Mouse (Mus musculus): ENCODE results near the gene Erc2. TPM values are rescaled to one million over a fixed set of nuclear protein-coding genes. Genes with fewer than 3 reads are reported as not detected.

The Erc2 gene
- polyA plus RNA-seq, 1 experiment = 0.90 TPM

GRCm38 (mm10) chr14:27803961-27804360 lies 181.7 kb downstream of the Erc2 start:
- no peak overlapping the region for H3K4me3 ChIP-seq (ENCODE audit: insufficient read depth, poor library complexity, severe bottlenecking)
- peak; percentile 26 for TF ChIP-seq CTCF (IDR thresholded peaks at IDR 0.05; ENCODE audit: control insufficient read depth, insufficient read depth, insufficient read length)
- TF ChIP-seq FOSL1 (IDR thresholded peaks at IDR 0.05; ENCODE audit: insufficient read depth, low read length, poor library complexity, severe bottlenecking) = no peak
- no peak for TF ChIP-seq CEBPB (IDR thresholded peaks at IDR 0.05; ENCODE audit: low read depth)
- TF ChIP-seq MYOG (IDR thresholded peaks at IDR 0.05; ENCODE audit: control insufficient read depth, extremely low read depth, insufficient read length) = no peak
- TF ChIP-seq MAX (IDR thresholded peaks at IDR 0.05) = no peak
- no peaks in the 10 kb centered on the region for H3K79me2 ChIP-seq (ENCODE audit: control insufficient read depth, insufficient read depth)
- no peaks in the 10 kb centered on the region for H3K27me3 ChIP-seq (ENCODE audit: control insufficient read depth, insufficient read depth, insufficient read length)
- H3K36me3 ChIP-seq (ENCODE audit: control insufficient read depth, insufficient read depth) = no peaks in the 10 kb centered on the region
- no peaks in the 10 kb centered on the region for H3K79me3 ChIP-seq (ENCODE audit: low read depth)
- H3ac ChIP-seq (ENCODE audit: control insufficient read depth, insufficient read length, low read depth) = no peak overlapping the region

- no peaks in the 10 kb centered on the region for H3K79me3 ChIP-seq (ENCODE audit: low read depth)
- TF ChIP-seq USF1 (IDR thresholded peaks at IDR 0.05; ENCODE audit: low read depth) (no peak), MYOG (IDR thresholded peaks at IDR 0.05; ENCODE audit: control insufficient read depth, extremely low read depth, insufficient read length) (no peak), MYOD1 (IDR thresholded peaks at IDR 0.05; ENCODE audit: control insufficient read depth, insufficient read length, low read depth) (no peak), MAX (IDR thresholded peaks at IDR 0.05) (no peak), FOSL1 (IDR thresholded peaks at IDR 0.05; ENCODE audit: insufficient read depth, low read length, poor library complexity, severe bottlenecking) (no peak), CTCF (IDR thresholded peaks at IDR 0.05; ENCODE audit: control insufficient read depth, insufficient read depth, insufficient read length) (no peak), CEBPB (IDR thresholded peaks at IDR 0.05; ENCODE audit: low read depth) (no peak)
- no peaks in the 10 kb centered on the region for H3K36me3 ChIP-seq (ENCODE audit: control insufficient read depth, insufficient read depth)
Measured at GRCm38 (mm10) chr14:27805064-27805463, 182.8 kb downstream of the Erc2 start.

GRCm38 (mm10) chr14:27808080-27808479 lies 185.9 kb downstream of the Erc2 start:
- TF ChIP-seq CTCF (IDR thresholded peaks at IDR 0.05; ENCODE audit: control insufficient read depth, insufficient read depth, insufficient read length) (peak; percentile 57), USF1 (IDR thresholded peaks at IDR 0.05; ENCODE audit: low read depth) (no peak)
- Histone ChIP-seq H3K27me3 (ENCODE audit: control insufficient read depth, insufficient read depth, insufficient read length) (no peaks in the 10 kb centered on the region), H3K79me2 (ENCODE audit: control insufficient read depth, insufficient read depth) (no peaks in the 10 kb centered on the region), H3K36me3 (ENCODE audit: control insufficient read depth, insufficient read depth) (no peaks in the 10 kb centered on the region), H3K79me3 (ENCODE audit: low read depth) (no peaks in the 10 kb centered on the region), H3K4me3 (ENCODE audit: insufficient read depth, poor library complexity, severe bottlenecking) (no peak overlapping the region), H3ac (ENCODE audit: control insufficient read depth, insufficient read length, low read depth) (no peak overlapping the region)

More at GRCm38 (mm10) chr14:27805064-27805463, 182.8 kb downstream of the Erc2 start:
- Histone ChIP-seq H3K4me3 (ENCODE audit: insufficient read depth, poor library complexity, severe bottlenecking) (no peak overlapping the region), H3ac (ENCODE audit: control insufficient read depth, insufficient read length, low read depth) (no peak overlapping the region), H3K79me2 (ENCODE audit: control insufficient read depth, insufficient read depth) (no peaks in the 10 kb centered on the region), H3K27me3 (ENCODE audit: control insufficient read depth, insufficient read depth, insufficient read length) (no peaks in the 10 kb centered on the region)

- Histone ChIP-seq H3K4me3 (ENCODE audit: insufficient read depth, poor library complexity, severe bottlenecking) (no peak overlapping the region), H3K27me3 (ENCODE audit: control insufficient read depth, insufficient read depth, insufficient read length) (no peaks in the 10 kb centered on the region)
- TF ChIP-seq USF1 (IDR thresholded peaks at IDR 0.05; ENCODE audit: low read depth) (no peak), CTCF (IDR thresholded peaks at IDR 0.05; ENCODE audit: control insufficient read depth, insufficient read depth, insufficient read length) (no peak), MYOG (IDR thresholded peaks at IDR 0.05; ENCODE audit: control insufficient read depth, extremely low read depth, insufficient read length) (no peak), MYOD1 (IDR thresholded peaks at IDR 0.05; ENCODE audit: control insufficient read depth, insufficient read length, low read depth) (no peak), MAX (IDR thresholded peaks at IDR 0.05) (no peak), CEBPB (IDR thresholded peaks at IDR 0.05; ENCODE audit: low read depth) (no peak), FOSL1 (IDR thresholded peaks at IDR 0.05; ENCODE audit: insufficient read depth, low read length, poor library complexity, severe bottlenecking) (no peak)
Measured at GRCm38 (mm10) chr14:27808523-27809114, 186.4 kb downstream of the Erc2 start.

GRCm38 (mm10) chr14:27810790-27811189 lies 188.6 kb downstream of the Erc2 start:
- no peak for TF ChIP-seq MYOG (IDR thresholded peaks at IDR 0.05; ENCODE audit: control insufficient read depth, extremely low read depth, insufficient read length)
- no peak for TF ChIP-seq CTCF (IDR thresholded peaks at IDR 0.05; ENCODE audit: control insufficient read depth, insufficient read depth, insufficient read length)
- TF ChIP-seq MYOD1 (IDR thresholded peaks at IDR 0.05; ENCODE audit: control insufficient read depth, insufficient read length, low read depth) = no peak
- TF ChIP-seq MAX (IDR thresholded peaks at IDR 0.05) = no peak
- no peak for TF ChIP-seq FOSL1 (IDR thresholded peaks at IDR 0.05; ENCODE audit: insufficient read depth, low read length, poor library complexity, severe bottlenecking)
- TF ChIP-seq CEBPB (IDR thresholded peaks at IDR 0.05; ENCODE audit: low read depth) = no peak
- TF ChIP-seq USF1 (IDR thresholded peaks at IDR 0.05; ENCODE audit: low read depth) = no peak
- no peaks in the 10 kb centered on the region for H3K27me3 ChIP-seq (ENCODE audit: control insufficient read depth, insufficient read depth, insufficient read length)
- H3K36me3 ChIP-seq (ENCODE audit: control insufficient read depth, insufficient read depth) = no peaks in the 10 kb centered on the region
- no peaks in the 10 kb centered on the region for H3K79me2 ChIP-seq (ENCODE audit: control insufficient read depth, insufficient read depth)
- H3K79me3 ChIP-seq (ENCODE audit: low read depth) = no peaks in the 10 kb centered on the region
- H3ac ChIP-seq (ENCODE audit: control insufficient read depth, insufficient read length, low read depth) = no peak overlapping the region
- no peak overlapping the region for H3K4me3 ChIP-seq (ENCODE audit: insufficient read depth, poor library complexity, severe bottlenecking)

More at GRCm38 (mm10) chr14:27808523-27809114, 186.4 kb downstream of the Erc2 start:
- no peaks in the 10 kb centered on the region for H3K79me2 ChIP-seq (ENCODE audit: control insufficient read depth, insufficient read depth)
- no peaks in the 10 kb centered on the region for H3K36me3 ChIP-seq (ENCODE audit: control insufficient read depth, insufficient read depth)
- H3K79me3 ChIP-seq (ENCODE audit: low read depth) = no peaks in the 10 kb centered on the region
- no peak overlapping the region for H3ac ChIP-seq (ENCODE audit: control insufficient read depth, insufficient read length, low read depth)

- no peak for TF ChIP-seq CTCF (IDR thresholded peaks at IDR 0.05; ENCODE audit: control insufficient read depth, insufficient read depth, insufficient read length)
- no peak for TF ChIP-seq FOSL1 (IDR thresholded peaks at IDR 0.05; ENCODE audit: insufficient read depth, low read length, poor library complexity, severe bottlenecking)
- TF ChIP-seq MYOG (IDR thresholded peaks at IDR 0.05; ENCODE audit: control insufficient read depth, extremely low read depth, insufficient read length) = no peak
- TF ChIP-seq MAX (IDR thresholded peaks at IDR 0.05) = no peak
- no peak for TF ChIP-seq MYOD1 (IDR thresholded peaks at IDR 0.05; ENCODE audit: control insufficient read depth, insufficient read length, low read depth)
- no peak for TF ChIP-seq USF1 (IDR thresholded peaks at IDR 0.05; ENCODE audit: low read depth)
- TF ChIP-seq CEBPB (IDR thresholded peaks at IDR 0.05; ENCODE audit: low read depth) = no peak
- no peaks in the 10 kb centered on the region for H3K27me3 ChIP-seq (ENCODE audit: control insufficient read depth, insufficient read depth, insufficient read length)
- H3ac ChIP-seq (ENCODE audit: control insufficient read depth, insufficient read length, low read depth) = no peak overlapping the region
- no peaks in the 10 kb centered on the region for H3K79me3 ChIP-seq (ENCODE audit: low read depth)
- no peaks in the 10 kb centered on the region for H3K79me2 ChIP-seq (ENCODE audit: control insufficient read depth, insufficient read depth)
- no peak overlapping the region for H3K4me3 ChIP-seq (ENCODE audit: insufficient read depth, poor library complexity, severe bottlenecking)
- H3K36me3 ChIP-seq (ENCODE audit: control insufficient read depth, insufficient read depth) = no peaks in the 10 kb centered on the region
Measured at GRCm38 (mm10) chr14:27811649-27812048, 189.4 kb downstream of the Erc2 start.
